Mouse (Mus musculus) MEL (cell line): ENCODE data around the gene Elmsan1. TPM values are rescaled to one million over a fixed set of nuclear protein-coding genes. Genes with fewer than 3 reads are reported as not detected.

Experiments used
- DNase-seq: peaks from one replicate; pipeline ENCODE4 v3.0.0; 2011; ENCODE audit warnings: low read depth, low spot score
- H3K27ac ChIP-seq: 2 replicates; pipeline ENCODE4 v1.5.1; 2012; ENCODE audit warnings: low read depth, mild to moderate bottlenecking, control low read depth, low read length, moderate library complexity; ENCODE audit not compliant: control insufficient read depth
- H3K27me3 ChIP-seq, 2 experiments: fragments of 150-350 bp in 1 of 2; sonication (generic) in 1 of 2; 2 replicates each; pipeline ENCODE4 v1.6.1; 2012; ENCODE audit warnings: low read length in 2 of 2, mild to moderate bottlenecking in 2 of 2, improper control_type of control experiment in 1 of 2, moderate library complexity in 1 of 2; ENCODE audit not compliant: insufficient read depth in 2 of 2, control insufficient read depth in 1 of 2
- H3K36me3 ChIP-seq, 2 experiments: 2 replicates each; pipeline ENCODE4 v1.6.1; 2012 to 2014; ENCODE audit warnings: low read length in 2 of 2, improper control_type of control experiment in 1 of 2, inconsistent platforms in 1 of 2, mild to moderate bottlenecking in 1 of 2; ENCODE audit not compliant: insufficient read depth in 2 of 2, control insufficient read depth in 1 of 2
- H3K4me1 ChIP-seq, 2 experiments: fragments of 150-350 bp in 1 of 2; sonication (generic) in 1 of 2; 2 replicates each; pipeline ENCODE4 v1.6.1; 2012; ENCODE audit warnings: low read length in 2 of 2, improper control_type of control experiment in 1 of 2, mild to moderate bottlenecking in 1 of 2; ENCODE audit not compliant: insufficient read depth in 2 of 2, control insufficient read depth in 1 of 2
- H3K4me3 ChIP-seq, 2 experiments: fragments of 150-350 bp in 1 of 2; sonication (generic) in 1 of 2; 2 replicates each; pipeline ENCODE4 v1.5.1; 2012; ENCODE audit warnings: low read depth in 2 of 2, low read length in 2 of 2, mild to moderate bottlenecking in 2 of 2, moderate library complexity in 2 of 2, control low read depth in 1 of 2, improper control_type of control experiment in 1 of 2; ENCODE audit not compliant: control insufficient read depth in 1 of 2, insufficient read depth in 1 of 2
- H3K79me2 ChIP-seq: 2 replicates; pipeline ENCODE4 v1.6.1; 2012; ENCODE audit warnings: mild to moderate bottlenecking, low read length, moderate library complexity; ENCODE audit not compliant: control insufficient read depth, poor library complexity, insufficient read depth
- H3K9ac ChIP-seq: 2 replicates; pipeline ENCODE4 v1.6.1; 2012; ENCODE audit warnings: low read depth, mild to moderate bottlenecking, control low read depth, low read length, moderate library complexity; ENCODE audit not compliant: control insufficient read depth, poor library complexity, severe bottlenecking
- H3K9me3 ChIP-seq: fragments of 150-350 bp; sonication (generic); replicated peaks from 2 replicates; pipeline ENCODE4 v1.6.1; 2012; ENCODE audit warnings: mild to moderate bottlenecking, low read length, improper control_type of control experiment, moderate library complexity; ENCODE audit not compliant: insufficient read depth
- CTCF ChIP-seq, 3 experiments: IDR thresholded peaks in 2 of 3; conservative IDR thresholded peaks in 1 of 3; 2 replicates each; pipeline ENCODE4 v1.5.1; 2011 to 2012; ENCODE audit warnings: low read length in 3 of 3, low read depth in 2 of 3, mild to moderate bottlenecking in 2 of 3, improper control_type of control experiment in 1 of 3, inconsistent platforms in 1 of 3, mixed read lengths in 1 of 3, moderate library complexity in 1 of 3; ENCODE audit not compliant: control insufficient read depth in 1 of 3, insufficient read depth in 1 of 3, poor library complexity in 1 of 3, severe bottlenecking in 1 of 3
- E2F4 ChIP-seq: IDR thresholded peaks from 2 replicates; pipeline ENCODE4 v1.6.1; 2011; ENCODE audit warnings: low read depth, low read length, improper control_type of control experiment, borderline replicate concordance
- ELF1 ChIP-seq: IDR thresholded peaks from 2 replicates; pipeline ENCODE4 v1.6.1; 2014; ENCODE audit warnings: low read depth, mild to moderate bottlenecking, inconsistent platforms, low read length, improper control_type of control experiment, moderate library complexity
- EP300 ChIP-seq, 2 experiments: IDR thresholded peaks; 2 replicates each; pipeline ENCODE4 v1.6.1; 2011; ENCODE audit warnings: improper control_type of control experiment in 2 of 2, low read length in 2 of 2, low read depth in 1 of 2, mild to moderate bottlenecking in 1 of 2
- ETS1 ChIP-seq: IDR thresholded peaks from 2 replicates; pipeline ENCODE4 v1.6.1; 2012; ENCODE audit warnings: low read depth, mild to moderate bottlenecking, inconsistent platforms, low read length, improper control_type of control experiment, moderate library complexity
- GATA1 ChIP-seq: IDR thresholded peaks from 2 replicates; pipeline ENCODE4 v1.6.1; 2011; ENCODE audit warnings: low read depth, low read length, improper control_type of control experiment
- JUND ChIP-seq: IDR thresholded peaks from 2 replicates; pipeline ENCODE4 v1.6.1; 2011; ENCODE audit warnings: low read depth, mild to moderate bottlenecking, improper control_type of control experiment, low read length
- KAT2A ChIP-seq: conservative IDR thresholded peaks from 2 replicates; pipeline ENCODE4 v1.6.1; 2012; ENCODE audit warnings: low read depth, low read length, improper control_type of control experiment, inconsistent platforms
- MAX ChIP-seq: IDR thresholded peaks from 2 replicates; pipeline ENCODE4 v1.6.1; 2011; ENCODE audit warnings: low read length, improper control_type of control experiment
- MAZ ChIP-seq: IDR thresholded peaks from 2 replicates; pipeline ENCODE4 v1.6.1; 2012; ENCODE audit warnings: low read depth, mild to moderate bottlenecking, inconsistent platforms, low read length, improper control_type of control experiment
- MXI1 ChIP-seq: IDR thresholded peaks from 2 replicates; pipeline ENCODE4 v1.6.1; 2011; ENCODE audit warnings: mild to moderate bottlenecking, low read depth, low read length, improper control_type of control experiment
- MYB ChIP-seq: IDR thresholded peaks from 2 replicates; pipeline ENCODE4 v1.6.1; 2011; ENCODE audit warnings: mild to moderate bottlenecking, low read depth, low read length, improper control_type of control experiment
- MYC ChIP-seq: IDR thresholded peaks from 2 replicates; pipeline ENCODE4 v1.6.1; 2011; ENCODE audit warnings: low read depth, mild to moderate bottlenecking, low read length, improper control_type of control experiment, moderate library complexity
- NRF1 ChIP-seq: IDR thresholded peaks from 2 replicates; pipeline ENCODE4 v1.6.1; 2014; ENCODE audit warnings: low read depth, mild to moderate bottlenecking, inconsistent platforms, low read length, improper control_type of control experiment, moderate library complexity; ENCODE audit not compliant: poor library complexity, insufficient read depth, severe bottlenecking
- POLR2A ChIP-seq, 2 experiments: IDR thresholded peaks; 2 replicates each; pipeline ENCODE4 v1.6.1; 2011 to 2012; ENCODE audit warnings: low read length in 2 of 2, mild to moderate bottlenecking in 2 of 2, control low read depth in 1 of 2, improper control_type of control experiment in 1 of 2, low read depth in 1 of 2, moderate library complexity in 1 of 2; ENCODE audit not compliant: control insufficient read depth in 1 of 2, insufficient read depth in 1 of 2, poor library complexity in 1 of 2
- POLR2AphosphoS2 ChIP-seq: IDR thresholded peaks from 2 replicates; pipeline ENCODE4 v1.6.1; 2011; ENCODE audit warnings: low read length, improper control_type of control experiment
- RAD21 ChIP-seq: IDR thresholded peaks from 2 replicates; pipeline ENCODE4 v1.6.1; 2011; ENCODE audit warnings: mild to moderate bottlenecking, low read depth, low read length, improper control_type of control experiment
- RCOR1 ChIP-seq: IDR thresholded peaks from 2 replicates; pipeline ENCODE4 v1.6.1; 2012; ENCODE audit warnings: low read depth, mild to moderate bottlenecking, inconsistent platforms, low read length, improper control_type of control experiment
- SIN3A ChIP-seq: IDR thresholded peaks from 2 replicates; pipeline ENCODE4 v1.6.1; 2012; ENCODE audit warnings: low read length, improper control_type of control experiment, inconsistent platforms
- SMC3 ChIP-seq: IDR thresholded peaks from 2 replicates; pipeline ENCODE4 v1.6.1; 2011; ENCODE audit warnings: low read depth, low read length, improper control_type of control experiment
- TAL1 ChIP-seq: IDR thresholded peaks from 2 replicates; pipeline ENCODE4 v1.6.1; 2012; ENCODE audit warnings: mild to moderate bottlenecking, inconsistent platforms, low read length, moderate library complexity, mixed read lengths
- TBP ChIP-seq: IDR thresholded peaks from 2 replicates; pipeline ENCODE4 v1.8.0; 2011; ENCODE audit warnings: low read depth, low read length, improper control_type of control experiment
- TCF12 ChIP-seq: IDR thresholded peaks from 2 replicates; pipeline ENCODE4 v1.6.1; 2014; ENCODE audit warnings: low read depth, mild to moderate bottlenecking, inconsistent platforms, low read length, improper control_type of control experiment, moderate library complexity
- USF1 ChIP-seq: IDR thresholded peaks from 2 replicates; pipeline ENCODE4 v1.6.1; 2014; ENCODE audit warnings: low read depth, mild to moderate bottlenecking, inconsistent platforms, low read length, improper control_type of control experiment, moderate library complexity
- USF2 ChIP-seq, 2 experiments: IDR thresholded peaks; 2 replicates each; pipeline ENCODE4 v1.6.1; 2011 to 2012; ENCODE audit warnings: improper control_type of control experiment in 2 of 2, low read length in 2 of 2, borderline replicate concordance in 1 of 2, inconsistent platforms in 1 of 2, low read depth in 1 of 2, mild to moderate bottlenecking in 1 of 2; ENCODE audit not compliant: insufficient read depth in 1 of 2
- ZC3H11A ChIP-seq: IDR thresholded peaks from 2 replicates; pipeline ENCODE4 v1.6.1; 2012; ENCODE audit warnings: low read depth, mild to moderate bottlenecking, inconsistent platforms, low read length, improper control_type of control experiment
- polyA plus RNA-seq, 2 experiments: library from polyadenylated mRNA; stranded (reverse) in 1 of 2; unstranded in 1 of 2; fragments of >175 nt in 1 of 2; fragments of >200 nt in 1 of 2; gene quantifications; 2 replicates each; pipeline versions ENCODE4 v1.2.1 to v1.2.4; 2012; ENCODE audit warnings: low replicate concordance in 2 of 2, low read depth in 1 of 2; ENCODE audit not compliant: insufficient read length in 2 of 2, insufficient read depth in 1 of 2, missing spikeins in 1 of 2
- total RNA-seq: library from RNA; depleted of rRNA; stranded (reverse); fragments of 300-350 nt; gene quantifications from 2 replicates; pipeline ENCODE4 v1.2.3, GENCODE M21; 2012

Gene Elmsan1
- total and polyA plus RNA-seq, 3 experiments: 7.7 to 25.3 TPM; not detected in 1

DNA sequence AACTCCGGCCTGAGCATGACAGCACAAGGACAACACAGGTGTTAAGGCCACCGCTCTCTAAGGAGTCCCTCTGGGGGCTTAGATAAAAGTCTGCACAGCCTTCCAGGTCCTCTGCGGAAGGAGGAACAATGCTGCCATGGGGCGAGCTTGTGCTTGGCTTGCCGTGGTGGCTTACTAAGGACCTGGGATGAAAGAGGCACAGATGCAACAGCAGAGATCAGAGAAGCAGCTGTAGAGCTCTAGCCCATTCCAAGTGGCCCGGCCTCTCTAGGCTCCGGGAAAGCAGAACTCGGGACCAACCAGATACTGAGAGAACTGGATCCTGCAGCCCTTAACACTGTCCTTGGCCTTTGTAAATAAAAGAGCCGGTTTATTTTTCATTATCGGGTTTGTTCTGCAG, 66.8 kb downstream of the Elmsan1 start:
- DNase-seq: no peak
- H3K27me3 ChIP-seq: no peaks in the 10 kb centered on the region
- no peak for TF ChIP-seq SIN3A
- no peak for TF ChIP-seq E2F4
- no peak for TF ChIP-seq MXI1
- TF ChIP-seq KAT2A: no peak
- TF ChIP-seq RAD21: no peak
- TF ChIP-seq USF2 (IDR thresholded peaks at IDR 0.05; ENCODE audit: borderline replicate concordance in 1 of 2, insufficient read depth in 1 of 2, low read depth in 1 of 2, low read length in 2 of 2): no peak
- no peak for TF ChIP-seq TBP
- no peak for TF ChIP-seq ETS1
- no peak for TF ChIP-seq NRF1
- TF ChIP-seq CTCF (IDR thresholded peaks at IDR 0.05 in 2 of 3, conservative IDR thresholded peaks at IDR 0.05 in 1 of 3; ENCODE audit: control insufficient read depth in 1 of 3, insufficient read depth in 1 of 3, low read depth in 2 of 3, low read length in 3 of 3, poor library complexity in 1 of 3, severe bottlenecking in 1 of 3): no peak
- no peak for TF ChIP-seq MAX
- no peak for TF ChIP-seq USF1
- TF ChIP-seq TCF12: no peak
- TF ChIP-seq POLR2A (IDR thresholded peaks at IDR 0.05; ENCODE audit: control insufficient read depth in 1 of 2, insufficient read depth in 1 of 2, low read depth in 1 of 2, low read length in 2 of 2, poor library complexity in 1 of 2): no peak
- no peak for TF ChIP-seq TAL1
- TF ChIP-seq ZC3H11A: no peak
- no peak for TF ChIP-seq MYC
- no peak for TF ChIP-seq EP300 (IDR thresholded peaks at IDR 0.05; ENCODE audit: low read depth in 1 of 2, low read length in 2 of 2)
- TF ChIP-seq RCOR1: no peak
- H3K9me3 ChIP-seq: no peaks in the 10 kb centered on the region
- H3K4me3 ChIP-seq: no peak overlapping the region
- peaks cover 12 to 23% of the 10 kb centered on the region in 2 experiments for H3K4me1 ChIP-seq
- H3K27ac ChIP-seq: peak overlapping the region; percentile 67
- H3K79me2 ChIP-seq: no peaks in the 10 kb centered on the region
- H3K36me3 ChIP-seq: peaks cover 12 to 24% of the 10 kb centered on the region in 2 experiments
- H3K9ac ChIP-seq: no peak overlapping the region

GRCm38 (mm10) chr12:84150976-84151375, 67.7 kb downstream of the Elmsan1 start:
- Histone ChIP-seq H3K27ac (peak overlapping the region; percentile 67), H3K4me1 (peaks cover 12 to 23% of the 10 kb centered on the region in 2 experiments)

More at GRCm38 (mm10) chr12:84150976-84151375, 67.7 kb downstream of the Elmsan1 start:
- no peak overlapping the region for H3K4me3 ChIP-seq
- H3K9ac ChIP-seq: no peak overlapping the region
- peaks cover 12 to 24% of the 10 kb centered on the region in 2 experiments for H3K36me3 ChIP-seq
- peak; percentile 84 for TF ChIP-seq ETS1
- no peak for TF ChIP-seq SMC3
- TF ChIP-seq MXI1: peak; percentile 33; the same call in 1 of the 2 replicates
- TF ChIP-seq MYB: no peak
- TF ChIP-seq POLR2AphosphoS2: peak; percentile 41; the same call in 1 of the 2 replicates
- no peak for TF ChIP-seq MAZ
- peak; percentile 86 for TF ChIP-seq GATA1
- no peak for TF ChIP-seq MYC
- peak; percentile 80 for TF ChIP-seq TCF12
- TF ChIP-seq JUND: no peak
- TF ChIP-seq EP300 (IDR thresholded peaks at IDR 0.05; ENCODE audit: low read depth in 1 of 2, low read length in 2 of 2): peak; percentile 68 to 78
- peak; percentile 81 for TF ChIP-seq TAL1
- peak; percentile 68 for TF ChIP-seq SIN3A
- TF ChIP-seq MAX: no peak
- 0 out of 2 replicates have a peak, but pooled peaks have one; percentile 48 for TF ChIP-seq ELF1
- no peaks in the 10 kb centered on the region for H3K27me3 ChIP-seq
- peak; percentile 91 for DNase-seq
- no peaks in the 10 kb centered on the region for H3K9me3 ChIP-seq
- H3K79me2 ChIP-seq: no peaks in the 10 kb centered on the region
